ENCODE assay signal across 11 mouse cellular contexts in genomic region chr3:16723631-16724030, GRCm38 (mm10).
"Had no signal": no experiment of that assay in that cellular context is flagged by ENCODE, and none has a peak within 500 bp of the region (broad histone marks: within the 10 kb centered on the region; RNA-seq: fewer than 3 reads in every experiment).

No protein-coding gene starts in this region.

- DNase-seq: lung, adult 2 months; lung, postnatal 14 days; lung, postnatal 36 days; retina, postnatal 1 day; right cerebral cortex, adult 18-20 months; right cerebral cortex, postnatal 25 days; right cerebral cortex, postnatal 4 days; spleen, adult 18-20 months; thymus, adult 18-20 months; thymus, postnatal 14 days; thymus, postnatal 36 days had no signal
